Mouse (Mus musculus): ENCODE results near the gene Unc13a.

Unc13a gene

GRCm38 (mm10) chr8:71586891-71587290 lies 84.7 kb downstream of the Unc13a start:
- peak; percentile 67 for DNase-seq (ENCODE audit: low spot score)

- no peak for DNase-seq (ENCODE audit: low spot score)
Measured at GRCm38 (mm10) chr8:71580201-71580600, 91.4 kb downstream of the Unc13a start.

- no peak for DNase-seq (ENCODE audit: low spot score)
Measured at GRCm38 (mm10) chr8:71579476-71579875, 92.1 kb downstream of the Unc13a start.

GRCm38 (mm10) chr8:71579009-71579408 lies 92.5 kb downstream of the Unc13a start:
- no peak for DNase-seq (ENCODE audit: low spot score)

GRCm38 (mm10) chr8:71577856-71578387 lies 93.6 kb downstream of the Unc13a start:
- DNase-seq (ENCODE audit: low spot score), result no peak

- no peak for DNase-seq (ENCODE audit: low spot score)
Measured at GRCm38 (mm10) chr8:71575020-71575419, 96.5 kb downstream of the Unc13a start.

GRCm38 (mm10) chr8:71574426-71574825 lies 97.1 kb downstream of the Unc13a start:
- no peak for DNase-seq (ENCODE audit: low spot score)
